Mouse (Mus musculus): ENCODE measurements around the gene Il17re.

The Il17re gene

DNA sequence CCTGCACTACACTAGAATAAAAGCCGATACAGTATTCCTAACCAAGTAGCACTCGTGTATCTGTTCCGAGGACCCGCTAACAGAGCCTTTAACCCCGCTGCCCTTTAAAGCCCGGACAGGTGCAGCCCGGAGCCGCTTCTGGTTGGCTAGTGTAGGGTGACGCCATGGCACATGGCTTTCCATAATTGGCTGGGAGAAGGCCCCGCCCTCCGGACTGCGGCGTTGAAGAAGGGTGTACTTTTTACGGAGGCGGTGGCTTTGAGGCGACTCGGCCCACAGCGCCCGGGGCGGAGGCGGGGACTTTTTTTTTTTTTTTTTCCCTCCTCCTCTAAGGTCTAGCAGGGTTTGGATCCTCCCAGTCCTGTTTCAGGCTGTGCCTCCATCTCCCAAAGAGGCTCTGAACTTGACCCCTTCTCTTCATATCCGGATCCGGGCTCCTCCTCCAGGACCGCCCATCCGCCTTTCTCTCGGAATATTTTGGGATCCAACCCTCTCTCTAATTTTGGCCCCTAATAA, 24.9 kb downstream of the Il17re start, which contains the start of gene Creld1:
Gene Creld1 (plus strand): TSS at position 198 of the 516 bp plus-strand sequence.
- DNase-seq (ENCODE audit: extremely low read depth, low read depth, low spot score) = peak; percentile 85

- DNase-seq (ENCODE audit: extremely low read depth, low read depth, low spot score) = no peak
Observed at GRCm38 (mm10) chr6:113483729-113484128, 25.4 kb downstream of the Il17re start.

DNA sequence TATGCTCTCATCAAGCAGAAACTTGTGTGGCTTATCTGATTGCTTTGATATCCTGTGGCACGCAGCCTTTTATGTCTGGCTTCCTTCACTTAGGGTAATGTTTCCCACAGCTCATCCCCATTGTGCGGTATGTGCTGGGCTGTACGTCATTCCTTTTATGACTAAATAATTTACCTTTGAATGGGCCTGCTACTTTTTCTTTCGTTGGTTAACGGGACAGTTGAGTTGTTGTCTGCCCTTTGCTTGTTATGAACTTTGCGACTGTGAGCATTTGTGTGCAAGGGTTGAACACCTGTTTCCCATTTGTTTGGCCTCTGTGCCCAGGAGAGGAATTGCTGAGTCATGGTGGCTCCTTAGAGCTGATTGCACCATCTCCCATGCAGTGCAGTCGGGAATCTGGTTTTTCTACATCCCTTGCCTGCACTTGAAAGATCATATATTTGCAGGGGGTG, 28.9 kb downstream of the Il17re start:
- DNase-seq (ENCODE audit: extremely low read depth, low read depth, low spot score) = peak; percentile 80

- DNase-seq (ENCODE audit: extremely low read depth, low read depth, low spot score) = no peak
Observed at GRCm38 (mm10) chr6:113489410-113489809, 31.1 kb downstream of the Il17re start.

DNA sequence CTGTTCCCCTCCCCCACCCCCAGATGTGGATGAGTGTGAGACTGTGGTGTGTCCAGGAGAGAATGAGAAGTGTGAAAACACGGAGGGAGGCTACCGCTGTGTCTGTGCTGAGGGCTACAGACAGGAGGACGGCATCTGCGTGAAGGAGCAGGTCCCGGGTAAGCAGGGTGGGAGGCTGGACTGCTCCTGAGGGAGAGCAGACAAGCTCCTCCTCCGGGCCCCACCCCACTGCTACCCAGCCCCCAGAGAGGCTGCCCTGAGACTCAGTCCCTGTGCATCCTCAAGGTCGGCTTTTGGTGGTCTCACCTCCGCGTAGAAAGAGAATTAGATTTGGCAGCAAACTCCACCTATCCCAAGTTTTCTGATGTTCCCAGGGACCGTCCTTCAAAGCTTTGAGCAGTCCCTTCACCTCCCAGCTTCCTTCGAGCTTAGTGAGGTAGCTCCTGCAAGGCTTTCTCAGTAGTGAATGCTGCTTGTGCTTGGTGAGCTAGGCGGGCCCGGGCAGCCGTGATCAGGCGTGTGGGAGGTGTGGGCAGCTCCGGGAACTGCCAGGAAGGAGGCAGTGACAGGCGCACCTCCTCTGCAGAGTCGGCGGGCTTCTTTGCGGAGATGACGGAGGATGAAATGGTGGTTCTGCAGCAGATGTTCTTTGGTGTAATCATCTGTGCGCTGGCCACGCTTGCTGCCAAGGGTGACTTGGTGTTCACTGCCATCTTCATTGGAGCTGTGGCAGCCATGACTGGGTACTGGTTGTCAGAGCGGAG, 34.0 kb downstream of the Il17re start:
- DNase-seq (ENCODE audit: extremely low read depth, low read depth, low spot score) = no peak

- no peak for DNase-seq (ENCODE audit: extremely low read depth, low read depth, low spot score)
Observed at GRCm38 (mm10) chr6:113494258-113494788, 36.0 kb downstream of the Il17re start.

GRCm38 (mm10) chr6:113495071-113495675, 36.9 kb downstream of the Il17re start:
- no peak for DNase-seq (ENCODE audit: extremely low read depth, low read depth, low spot score)

- DNase-seq (ENCODE audit: extremely low read depth, low read depth, low spot score) = no peak
Observed at GRCm38 (mm10) chr6:113499346-113499745, 41.1 kb downstream of the Il17re start.

DNA sequence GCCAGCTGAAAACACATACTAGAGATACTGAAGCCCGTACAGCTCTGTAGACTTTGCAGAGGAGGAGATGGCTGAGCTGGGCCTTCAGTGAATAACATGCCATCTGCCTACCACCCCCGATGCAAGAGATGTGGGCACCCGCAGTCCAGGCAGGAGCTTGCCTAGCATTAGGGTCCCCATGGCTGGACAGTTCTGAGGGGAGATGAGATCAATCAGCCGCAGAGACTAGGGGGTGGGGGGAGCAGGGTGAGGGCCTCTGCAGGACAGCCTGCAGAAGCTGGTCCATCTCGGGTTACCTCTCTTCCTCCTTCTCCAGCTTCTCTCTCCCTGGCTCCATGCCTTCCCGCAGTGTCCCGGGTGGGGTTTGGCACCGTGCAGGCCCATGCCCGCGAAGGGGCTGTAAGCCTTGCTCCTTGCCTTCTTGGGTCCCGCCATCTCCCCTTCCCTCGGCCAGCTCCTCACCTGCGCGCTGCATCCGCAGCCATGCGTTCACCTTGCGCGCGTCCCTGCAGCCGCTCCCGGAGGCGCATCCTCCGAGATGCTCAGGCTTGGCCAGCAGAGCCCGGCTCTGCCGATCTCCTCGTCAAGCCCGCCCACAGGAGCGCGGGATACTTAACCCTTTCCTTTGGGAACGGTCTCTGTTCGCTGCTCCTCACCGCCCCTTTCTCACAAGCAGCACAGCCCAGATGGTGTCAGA, 43.3 kb downstream of the Il17re start, which contains the start of gene Prrt3:
Gene Prrt3 (minus strand): TSS at position 544 of the 697 bp plus-strand sequence.
- DNase-seq (ENCODE audit: extremely low read depth, low read depth, low spot score) = no peak

DNA sequence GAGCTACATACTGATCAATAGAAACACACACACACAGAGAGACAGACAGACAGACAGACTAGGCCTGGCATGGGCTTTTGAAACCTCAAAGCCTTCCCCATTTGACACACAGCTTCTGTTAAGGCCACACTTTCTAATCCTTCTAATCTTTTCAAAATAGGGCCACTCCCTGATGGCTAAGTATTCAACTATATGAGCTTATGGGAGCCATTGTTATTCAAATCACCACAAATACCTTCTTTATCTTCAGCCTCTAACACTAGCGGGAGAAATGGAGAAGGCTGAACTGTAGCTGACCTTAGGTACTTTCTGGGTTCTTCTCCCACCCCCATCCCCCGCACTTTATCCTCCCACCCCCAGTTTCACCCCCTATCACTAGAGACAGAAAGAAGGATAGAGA, 44.5 kb downstream of the Il17re start:
- no peak for DNase-seq (ENCODE audit: extremely low read depth, low read depth, low spot score)

DNA sequence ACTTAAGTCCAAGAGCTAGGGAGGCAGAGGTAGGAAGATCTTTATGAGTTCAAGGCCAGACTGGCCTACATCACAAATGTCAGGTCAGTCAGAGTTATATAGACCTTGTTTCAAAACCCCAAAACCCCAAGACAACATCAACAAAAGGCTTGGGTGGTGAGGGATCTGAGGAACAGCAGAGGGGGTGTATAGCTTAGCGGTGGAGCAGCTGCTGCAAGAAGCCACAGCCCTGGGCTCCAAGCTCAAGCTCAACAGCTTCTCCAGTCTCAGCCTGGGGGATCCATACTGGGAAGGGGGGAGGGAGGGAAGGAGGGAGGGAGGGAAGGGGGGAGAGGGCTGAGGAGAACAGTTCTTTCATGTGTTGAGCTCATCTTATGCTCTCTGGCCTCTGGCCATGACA, 47.4 kb downstream of the Il17re start:
- DNase-seq (ENCODE audit: extremely low read depth, low read depth, low spot score) = no peak

DNA sequence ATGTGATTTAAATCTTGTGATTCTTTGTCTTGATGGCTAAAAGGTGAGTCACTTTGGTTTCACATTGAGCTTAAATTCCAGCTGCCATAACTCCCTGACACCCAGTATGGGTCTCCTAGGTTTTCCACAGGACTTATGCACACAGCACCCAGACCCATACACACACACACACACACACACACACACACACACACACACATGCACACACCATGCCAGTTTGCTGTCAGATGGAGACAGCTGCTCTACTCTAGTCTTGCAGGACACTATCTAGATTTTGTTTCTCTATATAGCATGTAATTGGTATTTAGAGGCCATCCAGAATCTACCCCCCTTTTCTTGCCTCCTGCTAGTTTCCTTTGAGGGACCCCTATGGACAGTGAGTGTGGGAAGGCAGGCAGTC, 48.8 kb downstream of the Il17re start:
- no peak for DNase-seq (ENCODE audit: extremely low read depth, low read depth, low spot score)

DNA sequence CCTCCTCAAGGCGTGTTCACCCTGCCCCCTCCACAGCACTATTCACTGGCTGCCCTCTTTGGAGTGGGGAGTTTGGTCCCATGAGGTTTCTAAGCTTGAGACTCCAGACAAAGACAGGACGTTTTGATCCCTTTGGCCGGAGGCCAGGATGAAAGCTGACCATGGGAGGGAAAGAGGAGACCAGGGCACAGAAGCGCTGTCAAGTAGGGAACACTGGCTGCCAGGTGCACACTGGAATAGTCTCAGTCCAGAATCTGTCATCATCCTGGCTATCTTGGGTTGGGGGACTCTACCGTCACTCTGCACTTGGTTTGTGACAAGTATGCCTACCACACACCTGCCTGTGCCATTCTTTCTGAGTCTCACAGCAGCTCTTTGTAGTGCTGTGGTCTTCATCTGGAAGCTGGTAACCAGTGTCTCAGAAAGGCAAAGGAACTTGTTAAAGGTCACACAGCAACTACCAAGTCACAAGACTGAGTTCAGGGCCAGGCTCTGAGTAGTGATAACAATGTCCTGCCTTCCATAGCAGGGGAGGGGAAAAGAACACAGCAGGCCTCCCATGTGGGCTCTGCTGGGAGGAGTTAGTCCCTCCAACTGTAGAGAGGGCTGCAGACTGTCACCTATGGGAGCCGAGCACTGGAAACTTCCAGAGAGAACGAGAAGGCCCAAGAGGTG, 50.1 kb downstream of the Il17re start:
- no peak for DNase-seq (ENCODE audit: extremely low read depth, low read depth, low spot score)

DNA sequence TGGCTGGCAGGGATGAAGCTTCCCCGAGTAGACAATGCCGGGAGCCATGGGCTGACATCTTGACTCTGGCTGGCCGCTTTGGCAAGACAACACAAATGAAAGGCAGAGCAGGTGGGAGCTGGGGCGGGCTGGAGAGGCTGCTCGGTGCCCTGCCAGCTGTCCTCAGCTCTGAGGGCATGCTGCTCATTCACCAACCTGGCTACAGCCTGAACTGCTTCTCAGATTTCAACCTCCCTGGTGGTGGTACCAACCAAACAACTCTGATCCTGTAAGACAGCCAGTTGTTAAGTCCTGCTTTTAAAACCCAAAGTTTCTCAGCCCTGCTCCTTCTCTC, 50.6 kb downstream of the Il17re start:
- no peak for DNase-seq (ENCODE audit: extremely low read depth, low read depth, low spot score)

DNA sequence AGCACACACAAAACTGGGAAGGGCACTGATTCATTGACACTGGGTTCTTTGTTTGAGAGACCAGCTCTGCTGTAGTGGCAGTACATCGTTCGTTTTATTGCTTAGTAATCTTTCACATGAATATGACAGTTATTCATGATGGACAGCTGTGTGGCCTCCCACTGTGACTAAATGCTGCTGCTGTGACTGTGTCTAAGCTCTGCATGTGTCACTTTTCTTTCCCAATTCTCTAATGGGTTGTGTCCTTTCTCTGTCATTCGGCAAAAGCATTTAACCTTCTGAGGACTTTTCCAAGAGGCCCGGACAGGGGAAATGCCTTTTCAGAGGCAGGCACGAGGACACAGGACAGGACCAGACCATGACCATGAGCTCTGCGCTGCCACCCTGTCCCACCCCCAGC, 55.7 kb downstream of the Il17re start:
- DNase-seq (ENCODE audit: extremely low read depth, low read depth, low spot score) = no peak

DNA sequence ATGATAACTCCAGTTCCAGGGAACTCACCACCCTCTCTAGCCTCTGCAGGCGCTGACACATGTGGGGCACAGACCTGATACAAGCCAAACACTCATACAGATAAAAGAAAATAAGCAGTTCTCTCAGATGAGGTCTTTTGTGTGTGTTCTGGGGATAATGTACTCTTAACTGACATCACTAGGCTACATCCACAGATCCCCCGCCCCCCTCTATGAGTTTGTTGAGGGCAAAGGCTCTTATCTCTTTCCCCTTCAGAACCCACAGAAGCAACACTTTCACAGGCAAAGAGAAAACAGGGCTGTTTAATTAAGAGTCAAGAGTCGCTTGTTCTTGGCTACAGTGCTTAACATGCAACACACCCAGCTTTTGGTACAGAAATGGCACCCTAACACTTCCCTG, 56.3 kb downstream of the Il17re start:
- DNase-seq (ENCODE audit: extremely low read depth, low read depth, low spot score) = no peak

- DNase-seq (ENCODE audit: extremely low read depth, low read depth, low spot score) = no peak
Observed at GRCm38 (mm10) chr6:113517434-113518080, 59.3 kb downstream of the Il17re start.
